Mouse (Mus musculus) thymus, adult 2 months (tissue): Measurements from ENCODE around the gene Wdr4.

Source experiments
- CTCF ChIP-seq: fragments of 200-500 bp; IDR thresholded peaks from 2 replicates; pipeline ENCODE4 v1.5.1; 2012; ENCODE audit warnings: mild to moderate bottlenecking, control low read depth, low read length, moderate library complexity, borderline replicate concordance; ENCODE audit not compliant: control insufficient read depth, poor library complexity, insufficient read depth; ENCODE audit errors: extremely low read depth
- POLR2A ChIP-seq: fragments of 200-500 bp; IDR thresholded peaks from 2 replicates; pipeline ENCODE4 v1.6.1; 2012; ENCODE audit warnings: mild to moderate bottlenecking, low read length, control low read depth, moderate library complexity; ENCODE audit not compliant: control insufficient read depth, poor library complexity, insufficient read depth; ENCODE audit errors: extremely low read depth

GRCm38 (mm10) chr17:31535358-31535757 is 15.6 kb upstream of the Wdr4 start:
- no peak for TF ChIP-seq CTCF
- TF ChIP-seq POLR2A: no peak
